Mouse (Mus musculus): ENCODE data around the gene Prr15l.

DNA sequence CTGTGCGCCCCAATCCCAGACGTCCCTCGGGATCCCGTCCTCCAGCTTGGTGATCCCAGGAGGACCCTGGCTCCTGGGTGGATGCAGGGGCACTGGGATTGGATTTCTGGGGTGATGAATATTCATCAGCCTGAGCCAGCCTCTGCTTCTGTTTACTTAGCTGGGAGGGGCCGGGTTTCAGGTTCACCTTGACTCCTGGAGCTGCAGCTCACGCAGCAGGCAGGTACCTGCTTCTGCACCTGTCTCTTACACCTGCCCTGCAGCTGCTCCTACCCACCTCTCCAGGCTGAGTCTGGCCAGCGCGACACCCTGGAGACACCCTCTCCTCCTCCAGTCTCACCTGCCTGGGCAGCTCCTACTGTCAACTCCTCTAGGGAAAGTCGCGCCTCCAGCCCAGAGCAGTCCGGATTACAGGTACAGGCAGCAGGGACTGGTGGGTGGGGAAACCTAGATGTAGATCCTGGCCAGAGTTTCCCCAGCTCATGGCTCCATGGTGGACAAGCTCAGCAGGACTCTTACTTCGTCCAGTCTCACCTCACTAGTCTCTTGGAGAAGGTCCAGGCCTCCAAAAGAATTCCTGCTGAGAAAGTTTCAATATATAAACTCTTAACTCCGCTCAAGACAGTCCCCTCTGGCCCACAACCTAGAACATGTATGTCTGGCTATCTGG lies 1.3 kb downstream of the Prr15l start:
- TF ChIP-seq POLR2A (IDR thresholded peaks at IDR 0.05; ENCODE audit: low read depth, low read length) (no peak), CTCF (IDR thresholded peaks at IDR 0.05; ENCODE audit: extremely low read depth, insufficient read depth, insufficient read length, insufficient replicate concordance) (no peak)

Data from spleen, adult 2 months (tissue).